In genomic region chr13:83268663-83269062, GRCm38 (mm10) we compare ENCODE assay signal across 17 mouse cellular contexts.
DNase-seq lines count a peak whose midpoint lies in the region; ATAC-seq and TF ChIP-seq lines count a peak whose summit lies in the region.
"Had no signal": no experiment of that assay in that cellular context is flagged by ENCODE, and none has a peak within 500 bp of the region (broad histone marks: within the 10 kb centered on the region; RNA-seq: fewer than 3 reads in every experiment).

No protein-coding gene starts in this region.

- H3K4me2 ChIP-seq in liver, embryonic 12.5 days, result peak overlapping the region; percentile 0; the same call in 1 of the 2 replicates
- H3K4me2 ChIP-seq in liver, postnatal 0 days (ENCODE audit: low read depth, low read length), result no peak overlapping the region
- H3K4me2 ChIP-seq: embryonic facial prominence, embryonic 13.5 days; forebrain, embryonic 13.5 days; heart, embryonic 12.5 days; hindbrain, embryonic 15.5 days had no signal

- no peak for TF ChIP-seq CTCF in liver, postnatal 0 days (IDR thresholded peaks at IDR 0.05; ENCODE audit: low read depth)

- no peak for ATAC-seq in liver, embryonic 12.5 days
- no peak for ATAC-seq in liver, postnatal 0 days
- ATAC-seq in hematopoietic stem cell, adult 5-6 weeks (replicated peaks in 1 of 2; ENCODE audit: insufficient read depth in 1 of 2, low FRiP score in 2 of 2, low TSS enrichment in 1 of 2, low read depth in 1 of 2, poor library complexity in 2 of 2, severe bottlenecking in 2 of 2), result peak; percentile 83 to 84
- ATAC-seq: forebrain, embryonic 13.5 days; forebrain, postnatal 0 days had no signal

- DNase-seq in liver, postnatal 0 days, result no peak
- DNase-seq in thymus, postnatal 0 days (ENCODE audit: low spot score), result peak; percentile 12
- no peak for DNase-seq in thymus, adult 18-20 months
- no peak for DNase-seq in cerebellum, postnatal 10 days
- no peak for DNase-seq in spleen, postnatal 4 days (ENCODE audit: low spot score in 2 of 2)
- DNase-seq: adrenal gland, adult 8-10 months; adrenal gland, postnatal 36 days; cerebellum, adult 2 months; cerebellum, postnatal 14 days; forebrain, postnatal 0 days; gastrocnemius, postnatal 14 days had no signal

- TF ChIP-seq EP300 in liver, postnatal 0 days (IDR thresholded peaks at IDR 0.05; ENCODE audit: low read depth), result no peak

- H3K27me3 ChIP-seq in liver, embryonic 12.5 days (replicated peaks), result no peaks in the 10 kb centered on the region
- H3K27me3 ChIP-seq in liver, postnatal 0 days (ENCODE audit: insufficient read depth, low read length), result no peaks in the 10 kb centered on the region
- H3K27me3 ChIP-seq: embryonic facial prominence, embryonic 13.5 days; forebrain, embryonic 13.5 days; heart, embryonic 12.5 days; hindbrain, embryonic 15.5 days had no signal

- H3K4me3 ChIP-seq in liver, embryonic 12.5 days, result no peak overlapping the region
- H3K4me3 ChIP-seq in liver, postnatal 0 days (ENCODE audit: low read depth, low read length), result no peak overlapping the region
- H3K4me3 ChIP-seq: embryonic facial prominence, embryonic 13.5 days; forebrain, embryonic 13.5 days; heart, embryonic 12.5 days; hindbrain, embryonic 15.5 days had no signal

- no peaks in the 10 kb centered on the region for H3K36me3 ChIP-seq in liver, embryonic 12.5 days
- H3K36me3 ChIP-seq in liver, postnatal 0 days (replicated peaks; ENCODE audit: insufficient read depth, low read length), result no peaks in the 10 kb centered on the region
- H3K36me3 ChIP-seq: embryonic facial prominence, embryonic 13.5 days; heart, embryonic 12.5 days; hindbrain, embryonic 15.5 days had no signal

- no peaks in the 10 kb centered on the region for H3K9me3 ChIP-seq in liver, embryonic 12.5 days (replicated peaks)
- no peaks in the 10 kb centered on the region for H3K9me3 ChIP-seq in liver, postnatal 0 days (ENCODE audit: low read length)
- H3K9me3 ChIP-seq: embryonic facial prominence, embryonic 13.5 days; forebrain, embryonic 13.5 days; heart, embryonic 12.5 days; hindbrain, embryonic 15.5 days had no signal

- no peak overlapping the region for H3K27ac ChIP-seq in liver, embryonic 12.5 days
- no peak overlapping the region for H3K27ac ChIP-seq in liver, postnatal 0 days (ENCODE audit: low read depth)
- H3K27ac ChIP-seq: embryonic facial prominence, embryonic 13.5 days; forebrain, embryonic 13.5 days; hindbrain, embryonic 15.5 days had no signal

- WGBS in liver, embryonic 12.5 days (ENCODE audit: insufficient replicate concordance), result 38% methylated on average over 3 of the region's 3 CpGs
- WGBS in liver, postnatal 0 days (ENCODE audit: insufficient replicate concordance), result 51% methylated on average over 3 of the region's 3 CpGs

- no peak overlapping the region for H3K9ac ChIP-seq in liver, embryonic 12.5 days
- H3K9ac ChIP-seq in liver, postnatal 0 days (replicated peaks), result no peak overlapping the region
- H3K9ac ChIP-seq: embryonic facial prominence, embryonic 13.5 days; forebrain, embryonic 13.5 days; forebrain, postnatal 0 days; heart, embryonic 12.5 days; hindbrain, embryonic 15.5 days had no signal

- H3K4me1 ChIP-seq in liver, embryonic 12.5 days, result no peaks in the 10 kb centered on the region; the same call in 1 of the 2 replicates
- H3K4me1 ChIP-seq in liver, postnatal 0 days (ENCODE audit: insufficient read depth), result 0 out of 2 replicates have a peak, but pooled peaks cover 3% of the 10 kb centered on the region
- H3K4me1 ChIP-seq: embryonic facial prominence, embryonic 13.5 days; forebrain, embryonic 13.5 days; hindbrain, embryonic 15.5 days had no signal

Comparison
In these comparisons a context has a peak if more than half of its experiments do, and no peak if none do; other contexts are left out.
1. ATAC-seq: peak in hematopoietic stem cell, adult 5-6 weeks (2 of 2); none in liver, embryonic 12.5 days (single experiment) and liver, postnatal 0 days (single experiment).